Mouse (Mus musculus) cerebellum, postnatal 36 days (tissue): ENCODE data around the gene Prkn.

Source experiments
- DNase-seq, 2 experiments: peaks; one replicate each; pipeline ENCODE4 v3.0.0; 2021 to 2022; ENCODE audit warnings: mixed read lengths in 2 of 2

The Prkn gene

GRCm38 (mm10) chr17:11303116-11303515 is 462.9 kb downstream of the Prkn start:
- DNase-seq, result peak; percentile 31 to 43

GRCm38 (mm10) chr17:11309843-11310242 is 469.7 kb downstream of the Prkn start:
- DNase-seq, result no peak

GRCm38 (mm10) chr17:11314163-11314562 is 474.0 kb downstream of the Prkn start:
- no peak for DNase-seq

- DNase-seq, result peak; percentile 82 to 86
These were observed 475.5 kb downstream of the Prkn start for GRCm38 (mm10) chr17:11315675-11316074.

- DNase-seq, result no peak
These were observed 478.8 kb downstream of the Prkn start for GRCm38 (mm10) chr17:11318946-11319345.

GRCm38 (mm10) chr17:11319666-11320360 is 479.6 kb downstream of the Prkn start:
- DNase-seq, result no peak

- DNase-seq, result no peak
These were observed 491.9 kb downstream of the Prkn start for GRCm38 (mm10) chr17:11332081-11332480.

GRCm38 (mm10) chr17:11333741-11334140 is 493.6 kb downstream of the Prkn start:
- no peak for DNase-seq

GRCm38 (mm10) chr17:11336156-11336555 is 496.0 kb downstream of the Prkn start:
- DNase-seq, result no peak

GRCm38 (mm10) chr17:11340368-11340767 is 500.2 kb downstream of the Prkn start:
- DNase-seq, result no peak

- no peak for DNase-seq
These were observed 506.1 kb downstream of the Prkn start for GRCm38 (mm10) chr17:11346310-11346709.

- DNase-seq, result peak; percentile 49 to 50
These were observed 512.8 kb downstream of the Prkn start for GRCm38 (mm10) chr17:11352778-11353552.

- no peak for DNase-seq
These were observed 513.4 kb downstream of the Prkn start for GRCm38 (mm10) chr17:11353553-11353945.

- no peak for DNase-seq
These were observed 514.2 kb downstream of the Prkn start for GRCm38 (mm10) chr17:11354348-11354747.

- DNase-seq, result no peak
These were observed 535.3 kb downstream of the Prkn start for GRCm38 (mm10) chr17:11375461-11375860.

GRCm38 (mm10) chr17:11383364-11383962 is 543.3 kb downstream of the Prkn start:
- no peak for DNase-seq

GRCm38 (mm10) chr17:11385246-11385645 is 545.1 kb downstream of the Prkn start:
- peak; percentile 28 to 47 for DNase-seq

GRCm38 (mm10) chr17:11392622-11393294 is 552.6 kb downstream of the Prkn start:
- no peak for DNase-seq

GRCm38 (mm10) chr17:11394607-11395006 is 554.4 kb downstream of the Prkn start:
- no peak for DNase-seq

GRCm38 (mm10) chr17:11397678-11398077 is 557.5 kb downstream of the Prkn start:
- no peak for DNase-seq

GRCm38 (mm10) chr17:11402225-11402875 is 562.2 kb downstream of the Prkn start:
- peak in 1 of 2 experiments; percentile 32 for DNase-seq

- DNase-seq, result no peak
These were observed 571.2 kb downstream of the Prkn start for GRCm38 (mm10) chr17:11411414-11411813.

- no peak for DNase-seq
These were observed 573.5 kb downstream of the Prkn start for GRCm38 (mm10) chr17:11413688-11414087.
